Mouse (Mus musculus): ENCODE measurements around the gene Plk2. TPM values are rescaled to one million over a fixed set of nuclear protein-coding genes. Genes with fewer than 3 reads are reported as not detected.

Plk2 gene
- polyA plus RNA-seq, 1 experiment from 2014 or later = 109 TPM

GRCm38 (mm10) chr13:110418656-110419055 is 23.8 kb downstream of the Plk2 start:
- H3K4me2 ChIP-seq = no peak overlapping the region
- H3K36me3 ChIP-seq = no peaks in the 10 kb centered on the region
- no peaks in the 10 kb centered on the region for H3K27me3 ChIP-seq (replicated peaks)
- H3K9ac ChIP-seq = no peak overlapping the region
- no peak for ATAC-seq (ENCODE audit: insufficient read depth, low FRiP score, low read depth)
- H3K9me3 ChIP-seq = no peaks in the 10 kb centered on the region
- no peak overlapping the region for H3K4me3 ChIP-seq (replicated peaks)
- no peak overlapping the region for H3K27ac ChIP-seq
- WGBS = 64% methylated on average over 5 of the region's 5 CpGs
- H3K4me1 ChIP-seq = no peaks in the 10 kb centered on the region

GRCm38 (mm10) chr13:110419640-110420039 is 24.8 kb downstream of the Plk2 start:
- no peak for ATAC-seq (ENCODE audit: insufficient read depth, low FRiP score, low read depth)
- H3K4me3 ChIP-seq (replicated peaks) = no peak overlapping the region
- no peak overlapping the region for H3K27ac ChIP-seq
- H3K36me3 ChIP-seq = no peaks in the 10 kb centered on the region
- H3K27me3 ChIP-seq (replicated peaks) = no peaks in the 10 kb centered on the region
- H3K4me2 ChIP-seq = no peak overlapping the region
- H3K9me3 ChIP-seq = no peaks in the 10 kb centered on the region
- 68% methylated on average over 5 of the region's 5 CpGs for WGBS
- no peaks in the 10 kb centered on the region for H3K4me1 ChIP-seq
- no peak overlapping the region for H3K9ac ChIP-seq

DNA sequence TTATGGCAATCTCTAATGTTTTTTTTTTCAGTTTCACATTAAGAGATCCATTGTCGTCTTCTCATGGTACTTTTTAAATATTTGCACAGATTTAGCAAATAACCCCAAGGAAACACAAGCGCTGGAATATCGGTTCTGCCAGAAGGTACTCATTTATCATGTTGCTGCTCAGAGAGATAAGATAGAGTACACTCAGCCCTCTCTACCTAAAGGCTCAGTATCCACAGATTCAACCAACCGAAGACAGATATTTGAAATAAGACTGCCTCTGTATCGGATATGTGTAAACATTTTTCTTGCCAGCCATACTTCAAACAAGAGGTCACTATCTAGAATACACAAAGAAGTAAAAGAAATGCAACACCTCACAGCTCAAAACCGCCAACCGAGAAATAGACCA is 27.6 kb downstream of the Plk2 start:
- 20% methylated on average over 7 of the region's 7 CpGs for WGBS

GRCm38 (mm10) chr13:110425512-110426222 is 30.8 kb downstream of the Plk2 start:
- Histone ChIP-seq H3K4me1 (no peaks in the 10 kb centered on the region), H3K9ac (no peak overlapping the region), H3K27me3 (replicated peaks) (no peaks in the 10 kb centered on the region), H3K36me3 (no peaks in the 10 kb centered on the region), H3K9me3 (no peaks in the 10 kb centered on the region), H3K27ac (no peak overlapping the region), H3K4me3 (replicated peaks) (no peak overlapping the region), H3K4me2 (no peak overlapping the region)
- WGBS = 75% methylated on average over 8 of the region's 8 CpGs
- ATAC-seq (ENCODE audit: insufficient read depth, low FRiP score, low read depth) = no peak

More for the DNA sequence above, 27.6 kb downstream of the Plk2 start:
- Histone ChIP-seq H3K27ac (no peak overlapping the region), H3K4me1 (no peaks in the 10 kb centered on the region), H3K9ac (no peak overlapping the region), H3K36me3 (no peaks in the 10 kb centered on the region), H3K27me3 (replicated peaks) (no peaks in the 10 kb centered on the region), H3K4me2 (no peak overlapping the region), H3K9me3 (no peaks in the 10 kb centered on the region), H3K4me3 (replicated peaks) (no peak overlapping the region)
- ATAC-seq (ENCODE audit: insufficient read depth, low FRiP score, low read depth) = peak; percentile 79

DNA sequence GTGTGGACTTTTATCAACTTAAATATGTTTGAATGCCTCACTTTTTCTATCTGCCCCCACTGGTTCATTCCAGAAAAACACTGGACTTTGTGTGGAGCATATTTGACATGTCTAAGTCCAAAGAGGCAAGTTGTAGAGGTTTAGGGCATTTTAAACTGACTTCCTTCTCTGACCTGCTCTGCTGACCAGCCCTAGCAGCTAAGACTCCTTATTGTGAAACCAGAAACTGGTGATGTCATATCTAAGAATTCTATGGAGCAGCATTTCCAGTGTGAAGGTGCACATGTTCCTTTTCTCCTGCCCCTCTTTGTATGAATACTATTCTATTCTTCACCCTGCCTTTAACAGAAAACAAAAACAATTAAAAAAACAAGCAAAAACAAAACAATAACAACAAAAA is 36.5 kb downstream of the Plk2 start:
- H3K9me3 ChIP-seq = no peaks in the 10 kb centered on the region
- no peaks in the 10 kb centered on the region for H3K4me1 ChIP-seq
- H3K27ac ChIP-seq = no peak overlapping the region
- H3K9ac ChIP-seq = no peak overlapping the region
- no peaks in the 10 kb centered on the region for H3K27me3 ChIP-seq (replicated peaks)
- H3K4me2 ChIP-seq = no peak overlapping the region
- no peak overlapping the region for H3K4me3 ChIP-seq (replicated peaks)
- no peaks in the 10 kb centered on the region for H3K36me3 ChIP-seq
- ATAC-seq (ENCODE audit: insufficient read depth, low FRiP score, low read depth) = no peak

- Histone ChIP-seq H3K9ac (no peak overlapping the region), H3K4me1 (no peaks in the 10 kb centered on the region), H3K9me3 (no peaks in the 10 kb centered on the region), H3K36me3 (no peaks in the 10 kb centered on the region), H3K27ac (no peak overlapping the region), H3K27me3 (replicated peaks) (no peaks in the 10 kb centered on the region), H3K4me2 (no peak overlapping the region), H3K4me3 (replicated peaks) (no peak overlapping the region)
- 38% methylated on average over 2 of the region's 2 CpGs for WGBS
- no peak for ATAC-seq (ENCODE audit: insufficient read depth, low FRiP score, low read depth)
Observed at GRCm38 (mm10) chr13:110432062-110432566, 37.3 kb downstream of the Plk2 start.

DNA sequence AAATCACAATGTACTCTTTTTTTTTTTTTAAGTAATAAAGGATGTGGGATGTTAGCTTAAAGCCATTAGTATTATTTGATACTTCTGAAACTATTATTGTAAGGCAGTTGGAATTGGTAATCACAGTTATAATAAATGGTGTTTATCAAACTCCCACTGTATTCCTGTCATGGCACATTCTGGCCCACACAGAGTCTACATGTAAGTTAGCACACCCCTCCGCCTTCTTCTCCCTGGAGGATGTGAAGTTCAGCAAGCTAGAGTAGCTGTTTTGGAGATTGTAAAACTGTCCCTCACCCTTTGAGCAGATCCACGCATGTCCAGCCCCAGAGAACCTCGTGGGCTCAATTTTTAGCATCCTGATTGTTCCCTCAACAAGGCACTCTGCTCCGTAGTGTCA is 37.8 kb downstream of the Plk2 start:
- Histone ChIP-seq H3K4me2 (no peak overlapping the region), H3K4me1 (no peaks in the 10 kb centered on the region), H3K27me3 (replicated peaks) (no peaks in the 10 kb centered on the region), H3K4me3 (replicated peaks) (no peak overlapping the region), H3K9ac (no peak overlapping the region), H3K36me3 (no peaks in the 10 kb centered on the region), H3K9me3 (no peaks in the 10 kb centered on the region), H3K27ac (no peak overlapping the region)
- ATAC-seq (ENCODE audit: insufficient read depth, low FRiP score, low read depth) = no peak
- WGBS = 78% methylated on average over 4 of the region's 4 CpGs

- WGBS = 46% methylated on average over 7 of the region's 7 CpGs
- H3K9me3 ChIP-seq = no peaks in the 10 kb centered on the region
- ATAC-seq (ENCODE audit: insufficient read depth, low FRiP score, low read depth) = no peak
- H3K27ac ChIP-seq = no peak overlapping the region
- no peak overlapping the region for H3K4me3 ChIP-seq (replicated peaks)
- H3K27me3 ChIP-seq (replicated peaks) = no peaks in the 10 kb centered on the region
- H3K4me2 ChIP-seq = no peak overlapping the region
- no peaks in the 10 kb centered on the region for H3K36me3 ChIP-seq
- H3K9ac ChIP-seq = no peak overlapping the region
- no peaks in the 10 kb centered on the region for H3K4me1 ChIP-seq
Observed at GRCm38 (mm10) chr13:110436692-110437091, 41.8 kb downstream of the Plk2 start.

GRCm38 (mm10) chr13:110438624-110439023 is 43.8 kb downstream of the Plk2 start:
- Histone ChIP-seq H3K4me3 (replicated peaks) (no peak overlapping the region), H3K9me3 (no peaks in the 10 kb centered on the region), H3K4me2 (no peak overlapping the region), H3K27ac (no peak overlapping the region), H3K9ac (no peak overlapping the region), H3K36me3 (no peaks in the 10 kb centered on the region), H3K4me1 (no peaks in the 10 kb centered on the region), H3K27me3 (replicated peaks) (no peaks in the 10 kb centered on the region)
- 78% methylated on average over 9 of the region's 9 CpGs for WGBS
- no peak for ATAC-seq (ENCODE audit: insufficient read depth, low FRiP score, low read depth)

GRCm38 (mm10) chr13:110444335-110444734 is 49.5 kb downstream of the Plk2 start:
- no peak for ATAC-seq (ENCODE audit: insufficient read depth, low FRiP score, low read depth)

GRCm38 (mm10) chr13:110444894-110445293 is 50.0 kb downstream of the Plk2 start:
- no peak for ATAC-seq (ENCODE audit: insufficient read depth, low FRiP score, low read depth)
- Histone ChIP-seq H3K9me3 (no peaks in the 10 kb centered on the region), H3K27ac (peak overlapping the region; percentile 28; the same call in 1 of the 2 replicates), H3K36me3 (no peaks in the 10 kb centered on the region), H3K4me2 (no peak overlapping the region), H3K9ac (no peak overlapping the region), H3K27me3 (replicated peaks) (no peaks in the 10 kb centered on the region), H3K4me3 (replicated peaks) (no peak overlapping the region), H3K4me1 (peaks cover 7% of the 10 kb centered on the region; the same call in 1 of the 2 replicates)
- 43% methylated on average over 3 of the region's 3 CpGs for WGBS

More at GRCm38 (mm10) chr13:110444335-110444734, 49.5 kb downstream of the Plk2 start:
- Histone ChIP-seq H3K27me3 (replicated peaks) (no peaks in the 10 kb centered on the region), H3K4me1 (peaks cover 7% of the 10 kb centered on the region; the same call in 1 of the 2 replicates), H3K9me3 (no peaks in the 10 kb centered on the region), H3K4me3 (replicated peaks) (no peak overlapping the region), H3K9ac (no peak overlapping the region), H3K36me3 (no peaks in the 10 kb centered on the region), H3K27ac (peak overlapping the region; percentile 28; the same call in 1 of the 2 replicates), H3K4me2 (no peak overlapping the region)
- 43% methylated on average over 4 of the region's 4 CpGs for WGBS

- no peak overlapping the region for H3K9ac ChIP-seq
- WGBS = 81% methylated on average over 6 of the region's 6 CpGs
Observed at GRCm38 (mm10) chr13:110446434-110446833, 51.6 kb downstream of the Plk2 start.

More at GRCm38 (mm10) chr13:110446434-110446833, 51.6 kb downstream of the Plk2 start:
- Histone ChIP-seq H3K27ac (no peak overlapping the region), H3K4me3 (replicated peaks) (no peak overlapping the region), H3K4me1 (peaks cover 7% of the 10 kb centered on the region; the same call in 1 of the 2 replicates), H3K36me3 (no peaks in the 10 kb centered on the region), H3K9me3 (no peaks in the 10 kb centered on the region), H3K4me2 (no peak overlapping the region), H3K27me3 (replicated peaks) (no peaks in the 10 kb centered on the region)
- ATAC-seq (ENCODE audit: insufficient read depth, low FRiP score, low read depth) = no peak

Data from stomach, embryonic 15.5 days (tissue).